Mouse (Mus musculus) embryonic facial prominence, embryonic 13.5 days (tissue): ENCODE measurements around the gene Iars2. TPM values are rescaled to one million over a fixed set of nuclear protein-coding genes. Genes with fewer than 3 reads are reported as not detected.
A peak's percentile ranks its signal among the peaks of the same experiment; 100 is the strongest.

ENCODE experiments used
- ATAC-seq: fragments of 200-750 bp; cut with Nextera tagmentation; 2 replicates; pipeline ENCODE4 v1.8.0; 2017; ENCODE audit warnings: low read depth; ENCODE audit not compliant: insufficient number of reproducible peaks, insufficient read depth, low FRiP score, low TSS enrichment
- H3K27ac ChIP-seq: fragments of 300-500 bp; sonication (generic); 2 replicates; pipeline ENCODE4 v1.5.1; 2015; ENCODE audit warnings: moderate library complexity, mild to moderate bottlenecking, inconsistent platforms
- H3K27me3 ChIP-seq: fragments of 300-500 bp; sonication (generic); 2 replicates; pipeline ENCODE4 v1.6.1; 2015; ENCODE audit warnings: mild to moderate bottlenecking, inconsistent platforms
- H3K36me3 ChIP-seq: fragments of 300-500 bp; sonication (generic); 2 replicates; pipeline ENCODE4 v1.6.1; 2015; ENCODE audit warnings: mild to moderate bottlenecking, inconsistent platforms
- H3K4me1 ChIP-seq: fragments of 300-500 bp; sonication (generic); 2 replicates; pipeline ENCODE4 v1.6.1; 2015; ENCODE audit warnings: inconsistent platforms
- H3K4me2 ChIP-seq: fragments of 300-500 bp; sonication (generic); 2 replicates; pipeline ENCODE4 v1.6.1; 2015; ENCODE audit warnings: moderate library complexity, mild to moderate bottlenecking, inconsistent platforms
- H3K4me3 ChIP-seq: fragments of 300-500 bp; sonication (generic); 2 replicates; pipeline ENCODE4 v1.5.1; 2015; ENCODE audit warnings: mild to moderate bottlenecking, inconsistent platforms
- H3K9ac ChIP-seq: fragments of 300-500 bp; sonication (generic); 2 replicates; pipeline ENCODE4 v1.6.1; 2015; ENCODE audit warnings: mild to moderate bottlenecking, inconsistent platforms
- H3K9me3 ChIP-seq: fragments of 300-500 bp; sonication (generic); 2 replicates; pipeline ENCODE4 v1.6.1; 2016; ENCODE audit warnings: inconsistent platforms
- whole genome bisulfite sequencing: fragments of 180-500 bp; shearing (Covaris S2); methylation state at CpG from one replicate; pipeline ENCODE4 v1.1.7; 2015; ENCODE audit warnings: mixed read lengths; 5-methylcytosine and 5-hydroxymethylcytosine counted together
- polyA plus RNA-seq: library from polyadenylated mRNA; unstranded; fragments of >200 nt; fragmentation: Nextera tagmentation; extraction: Ambion mirVana; gene quantifications from 2 replicates; pipeline ENCODE4 v1.2.1, GENCODE M21; 2015

Iars2 gene
- polyA plus RNA-seq, 1 experiment from 2014 or later = 23.3 TPM

DNA sequence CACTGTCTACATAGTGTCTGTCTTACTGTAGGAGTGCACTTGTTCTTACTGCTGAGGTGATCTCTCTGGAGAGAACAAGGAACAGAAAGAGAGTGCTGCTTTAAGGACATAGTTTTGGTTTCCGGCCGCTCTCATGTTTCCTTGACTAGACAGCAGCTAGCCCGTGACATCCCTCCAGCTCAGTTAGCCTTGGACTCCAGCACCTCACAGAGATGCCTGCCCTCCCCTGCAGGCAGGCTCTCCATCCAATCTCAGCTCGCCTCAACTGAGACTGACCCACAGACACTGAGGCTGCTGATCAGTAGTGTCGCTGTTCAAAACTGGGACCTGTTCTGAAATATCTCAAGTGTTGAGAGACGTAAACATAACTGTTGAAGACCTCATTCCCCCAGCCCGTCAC lies 53.2 kb downstream of the Iars2 start:
- Histone ChIP-seq H3K4me3 (no peak overlapping the region), H3K9me3 (peaks cover 3% of the 10 kb centered on the region; the same call in 1 of the 2 replicates), H3K36me3 (peaks cover 86% of the 10 kb centered on the region), H3K4me1 (no peaks in the 10 kb centered on the region), H3K27me3 (no peaks in the 10 kb centered on the region), H3K9ac (no peak overlapping the region), H3K27ac (peak overlapping the region; percentile 62; the same call in 1 of the 2 replicates), H3K4me2 (no peak overlapping the region)
- ATAC-seq = no peak
- 91% methylated on average over 7 of the region's 7 CpGs for WGBS

DNA sequence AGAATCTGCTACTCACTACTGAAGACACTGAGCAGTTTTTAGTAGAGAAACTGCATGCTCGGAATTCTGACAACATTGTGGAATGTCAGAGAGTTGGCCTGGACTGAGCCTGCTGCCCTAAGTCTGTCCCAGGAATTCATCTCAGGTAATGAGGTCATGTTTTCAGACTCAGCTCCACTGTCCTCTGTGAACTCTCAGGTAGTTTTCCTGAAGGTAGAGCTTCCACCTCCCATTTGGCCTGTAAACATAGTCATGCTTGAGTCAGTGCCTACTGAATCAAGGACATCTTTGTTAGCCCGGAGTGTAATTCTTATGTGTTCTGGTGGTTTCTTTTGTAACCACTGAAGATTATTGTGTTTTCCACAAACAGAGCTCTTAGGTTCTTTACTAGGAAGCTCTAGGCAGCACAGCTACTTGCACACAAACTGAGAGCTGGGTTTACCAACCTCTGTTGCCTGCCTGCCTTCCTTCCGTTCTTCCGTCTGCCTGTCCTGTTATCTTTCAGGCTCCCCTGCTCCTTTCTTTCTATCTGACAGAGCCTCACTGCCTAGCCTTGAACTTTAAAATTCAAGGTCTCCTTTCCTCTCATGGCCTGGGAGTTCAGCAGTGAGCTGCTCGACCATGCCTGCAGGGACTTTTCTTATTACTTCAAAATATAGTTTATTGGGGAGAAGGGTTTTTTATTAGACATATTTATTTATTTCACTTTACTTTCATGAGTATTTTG lies 54.2 kb downstream of the Iars2 start:
- 83% methylated on average over 5 of the region's 5 CpGs for WGBS
- no peak overlapping the region for H3K4me2 ChIP-seq
- no peaks in the 10 kb centered on the region for H3K4me1 ChIP-seq
- peak overlapping the region; percentile 51; the same call in 1 of the 2 replicates for H3K27ac ChIP-seq
- H3K27me3 ChIP-seq = no peaks in the 10 kb centered on the region
- peaks cover 3% of the 10 kb centered on the region; the same call in 1 of the 2 replicates for H3K9me3 ChIP-seq
- no peak overlapping the region for H3K4me3 ChIP-seq
- H3K9ac ChIP-seq = no peak overlapping the region
- ATAC-seq = no peak
- H3K36me3 ChIP-seq = peaks cover 83% of the 10 kb centered on the region

DNA sequence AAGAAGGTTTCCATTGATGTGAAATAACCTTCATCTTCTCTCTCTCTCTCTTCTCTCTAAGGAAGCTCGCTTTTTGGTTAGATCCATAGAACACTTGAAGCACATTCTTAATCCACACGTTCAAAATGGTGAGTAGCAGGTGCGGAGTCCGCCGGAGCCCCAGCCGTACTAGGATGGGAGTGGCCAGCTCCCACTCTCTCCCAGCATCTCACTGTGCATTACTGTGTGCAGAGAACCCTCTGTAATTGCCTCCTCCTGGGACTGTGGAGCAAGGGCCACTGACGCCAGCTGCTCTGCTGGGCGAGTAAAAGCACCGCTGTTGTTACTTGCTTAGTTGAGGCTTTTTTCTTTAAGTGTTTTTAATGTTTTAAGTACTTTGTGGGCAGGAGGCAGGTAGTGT lies 57.8 kb downstream of the Iars2 start:
- peaks cover 74% of the 10 kb centered on the region for H3K36me3 ChIP-seq
- 88% methylated on average over 9 of the region's 9 CpGs for WGBS
- no peak for ATAC-seq

DNA sequence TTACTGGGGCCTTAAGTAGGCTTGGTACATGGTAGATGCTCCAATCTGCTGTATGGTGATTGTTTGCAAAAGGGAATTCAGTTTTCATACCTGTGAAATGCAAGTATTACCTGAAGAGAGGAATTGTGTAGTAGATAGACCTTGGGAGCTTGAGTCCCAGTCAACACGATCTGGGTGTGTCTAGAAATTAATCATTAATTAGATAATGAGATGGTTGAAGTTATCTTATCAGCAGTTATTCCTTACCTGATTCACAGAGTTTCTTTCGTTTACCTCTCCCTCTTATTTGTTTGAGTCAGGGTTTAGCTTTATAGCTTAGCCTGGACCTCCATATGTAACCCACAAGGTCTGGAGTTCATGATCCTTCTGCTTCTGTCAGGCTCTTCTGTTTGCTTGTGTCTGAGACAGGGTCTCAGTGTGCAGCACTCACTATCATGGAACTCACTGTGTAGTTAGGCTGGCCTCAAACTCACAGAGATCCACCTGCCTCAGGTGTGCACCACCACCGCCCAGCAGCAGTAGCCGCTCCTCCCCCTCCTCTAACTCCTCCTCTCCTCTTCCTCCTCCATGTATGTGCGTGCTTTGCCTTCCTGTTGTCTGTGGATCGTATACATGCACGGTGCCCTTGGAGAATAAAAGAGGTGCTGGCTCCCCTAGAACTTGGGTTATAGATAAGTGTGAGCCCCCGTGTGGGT lies 58.6 kb downstream of the Iars2 start:
- Histone ChIP-seq H3K9ac (no peak overlapping the region), H3K4me3 (no peak overlapping the region), H3K4me1 (no peaks in the 10 kb centered on the region), H3K36me3 (peaks cover 73% of the 10 kb centered on the region), H3K27ac (no peak overlapping the region), H3K9me3 (peaks cover 3% of the 10 kb centered on the region; the same call in 1 of the 2 replicates), H3K27me3 (no peaks in the 10 kb centered on the region), H3K4me2 (no peak overlapping the region)
- ATAC-seq = no peak
- 91% methylated on average over 8 of the region's 8 CpGs for WGBS

More for the DNA sequence above, 57.8 kb downstream of the Iars2 start:
- Histone ChIP-seq H3K9me3 (peaks cover 3% of the 10 kb centered on the region; the same call in 1 of the 2 replicates), H3K4me2 (no peak overlapping the region), H3K27ac (no peak overlapping the region), H3K4me1 (no peaks in the 10 kb centered on the region), H3K27me3 (no peaks in the 10 kb centered on the region), H3K9ac (no peak overlapping the region), H3K4me3 (no peak overlapping the region)

DNA sequence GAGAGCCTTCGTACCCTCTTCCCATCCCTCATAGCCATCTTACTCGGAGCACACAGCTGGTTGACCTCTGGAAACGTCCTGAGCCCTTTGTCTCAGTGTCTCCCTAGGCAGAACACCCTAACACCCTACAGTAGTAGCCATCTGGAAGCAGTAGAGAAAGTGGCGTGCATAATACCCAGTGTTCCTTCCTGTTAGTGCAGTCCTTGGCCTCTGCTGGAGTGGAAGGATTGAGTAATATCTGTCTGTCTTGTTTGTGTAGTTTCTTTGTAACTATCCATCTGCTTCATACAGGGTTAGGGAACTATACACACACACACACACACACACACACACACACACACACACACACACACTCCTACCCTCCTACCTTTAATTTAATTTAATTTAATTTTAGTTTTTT lies 60.5 kb downstream of the Iars2 start:
- no peak overlapping the region for H3K4me3 ChIP-seq
- WGBS = 75% methylated on average over 4 of the region's 4 CpGs
- H3K27me3 ChIP-seq = no peaks in the 10 kb centered on the region
- H3K4me1 ChIP-seq = no peaks in the 10 kb centered on the region
- ATAC-seq = no peak
- no peak overlapping the region for H3K27ac ChIP-seq
- H3K36me3 ChIP-seq = peaks cover 76% of the 10 kb centered on the region
- H3K4me2 ChIP-seq = no peak overlapping the region
- peaks cover 3% of the 10 kb centered on the region; the same call in 1 of the 2 replicates for H3K9me3 ChIP-seq
- H3K9ac ChIP-seq = no peak overlapping the region

DNA sequence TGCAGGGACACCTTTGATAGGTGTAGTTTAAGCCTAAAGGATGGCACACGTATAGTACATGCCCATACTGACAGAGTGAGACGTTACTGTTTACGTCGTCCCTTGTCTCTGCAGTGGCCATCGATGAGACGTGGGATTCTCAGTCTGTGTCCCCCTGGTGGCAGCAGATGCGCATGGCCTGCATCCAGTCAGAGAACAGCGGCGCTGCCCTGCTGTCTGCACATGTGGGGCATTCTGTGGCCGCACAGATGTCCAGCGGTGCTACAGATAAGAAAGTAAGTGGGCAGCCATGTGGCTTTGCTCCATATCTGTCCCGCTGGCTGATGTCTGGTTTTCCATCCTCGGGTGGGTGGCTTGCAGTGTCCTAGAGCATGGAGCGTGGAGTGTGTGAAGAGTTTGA lies 66.6 kb downstream of the Iars2 start:
- H3K9me3 ChIP-seq = no peaks in the 10 kb centered on the region
- H3K4me3 ChIP-seq = no peak overlapping the region
- H3K36me3 ChIP-seq = peaks cover 77% of the 10 kb centered on the region
- no peak for ATAC-seq
- H3K4me1 ChIP-seq = no peaks in the 10 kb centered on the region
- H3K9ac ChIP-seq = no peak overlapping the region
- WGBS = 62% methylated on average over 14 of the region's 14 CpGs
- H3K27me3 ChIP-seq = no peaks in the 10 kb centered on the region
- no peak overlapping the region for H3K4me2 ChIP-seq
- H3K27ac ChIP-seq = no peak overlapping the region

DNA sequence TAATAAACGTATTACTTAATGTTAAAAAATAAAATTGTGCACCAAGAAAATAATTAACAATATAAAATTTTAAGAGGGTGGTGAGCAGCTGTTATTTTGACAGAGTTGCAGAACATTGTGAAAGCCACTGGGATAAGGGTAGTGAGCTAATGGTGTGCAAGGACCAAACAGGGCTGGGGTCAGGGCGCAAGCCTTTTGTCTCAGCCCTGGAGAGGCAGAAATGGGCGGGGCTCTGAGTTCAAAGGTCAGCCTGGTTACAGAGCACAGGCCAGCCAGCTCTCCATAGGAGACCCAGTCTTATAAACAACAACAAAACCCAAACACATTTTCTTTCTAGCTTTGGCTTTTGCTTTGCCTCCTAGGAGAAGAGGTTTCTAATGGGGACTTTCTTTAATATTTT lies 72.4 kb downstream of the Iars2 start:
- H3K9ac ChIP-seq = no peak overlapping the region
- H3K27ac ChIP-seq = no peak overlapping the region
- ATAC-seq = no peak
- H3K4me3 ChIP-seq = no peak overlapping the region
- WGBS = 50% methylated on average over 3 of the region's 3 CpGs
- H3K4me1 ChIP-seq = no peaks in the 10 kb centered on the region
- H3K9me3 ChIP-seq = no peaks in the 10 kb centered on the region
- H3K4me2 ChIP-seq = no peak overlapping the region
- no peaks in the 10 kb centered on the region for H3K27me3 ChIP-seq
- H3K36me3 ChIP-seq = peaks cover 66% of the 10 kb centered on the region

DNA sequence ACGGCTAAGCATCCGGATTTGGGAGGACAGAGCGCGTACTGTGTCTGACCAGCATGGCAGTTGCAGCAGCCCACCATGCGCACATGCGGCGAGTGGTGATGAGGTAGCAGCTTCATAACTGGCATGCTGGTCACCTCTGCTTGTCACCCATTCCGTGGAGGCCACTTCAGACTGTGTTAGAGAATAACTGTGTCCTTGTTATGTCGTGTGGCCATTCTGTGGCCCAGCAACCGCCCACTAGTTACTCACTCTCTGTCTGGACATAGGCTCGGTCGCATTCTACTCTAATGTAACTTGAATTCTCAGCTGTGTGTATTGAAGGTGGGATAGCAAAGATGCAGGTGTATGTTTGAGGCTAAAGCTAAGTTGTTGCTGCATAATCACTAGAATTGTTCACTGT lies 73.9 kb downstream of the Iars2 start:
- Histone ChIP-seq H3K4me1 (no peaks in the 10 kb centered on the region), H3K36me3 (peaks cover 66% of the 10 kb centered on the region), H3K27ac (no peak overlapping the region), H3K9me3 (no peaks in the 10 kb centered on the region), H3K9ac (no peak overlapping the region), H3K27me3 (no peaks in the 10 kb centered on the region), H3K4me2 (no peak overlapping the region), H3K4me3 (no peak overlapping the region)
- WGBS = 96% methylated on average over 12 of the region's 12 CpGs
- no peak for ATAC-seq

DNA sequence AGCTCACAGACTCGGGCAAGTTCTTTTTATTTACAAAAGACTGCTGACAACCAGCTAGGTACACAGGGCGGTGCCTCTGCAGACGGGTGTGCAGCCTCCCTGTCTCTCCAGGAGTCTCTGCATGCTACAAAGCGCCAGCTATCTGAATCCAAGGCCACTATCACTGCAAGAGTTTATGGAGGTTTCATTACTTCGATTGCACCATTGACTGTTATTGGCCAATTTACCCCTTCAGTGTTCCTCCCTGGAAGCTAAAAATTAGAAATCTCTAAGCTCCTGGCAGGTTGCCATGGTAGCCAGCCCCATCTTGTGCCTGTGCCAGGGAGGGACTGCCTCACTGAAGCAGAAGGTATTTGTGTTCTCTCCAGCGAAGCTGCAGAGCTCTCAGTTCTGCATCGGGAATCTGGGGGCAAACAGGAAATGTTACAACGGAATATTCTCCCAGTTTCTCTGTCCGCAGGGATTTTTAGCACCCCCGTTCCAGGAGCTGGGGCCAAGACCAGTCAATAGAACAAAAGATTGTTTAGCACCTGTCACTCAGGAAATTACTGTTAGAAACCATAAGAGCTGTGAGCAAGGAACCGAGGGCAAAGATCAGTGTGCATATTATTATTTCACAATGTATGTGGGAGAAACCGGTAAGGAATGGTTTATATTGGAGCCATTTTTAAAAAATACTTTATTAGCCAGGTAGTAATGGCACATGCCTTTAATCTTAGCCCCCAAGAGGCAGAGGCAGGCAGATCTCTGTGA lies 75.9 kb downstream of the Iars2 start:
- H3K4me3 ChIP-seq = no peak overlapping the region
- H3K4me2 ChIP-seq = no peak overlapping the region
- ATAC-seq = no peak
- H3K9ac ChIP-seq = no peak overlapping the region
- H3K4me1 ChIP-seq = no peaks in the 10 kb centered on the region
- H3K27ac ChIP-seq = no peak overlapping the region
- H3K9me3 ChIP-seq = no peaks in the 10 kb centered on the region
- H3K27me3 ChIP-seq = no peaks in the 10 kb centered on the region
- 85% methylated on average over 12 of the region's 12 CpGs for WGBS
- peaks cover 69% of the 10 kb centered on the region for H3K36me3 ChIP-seq

DNA sequence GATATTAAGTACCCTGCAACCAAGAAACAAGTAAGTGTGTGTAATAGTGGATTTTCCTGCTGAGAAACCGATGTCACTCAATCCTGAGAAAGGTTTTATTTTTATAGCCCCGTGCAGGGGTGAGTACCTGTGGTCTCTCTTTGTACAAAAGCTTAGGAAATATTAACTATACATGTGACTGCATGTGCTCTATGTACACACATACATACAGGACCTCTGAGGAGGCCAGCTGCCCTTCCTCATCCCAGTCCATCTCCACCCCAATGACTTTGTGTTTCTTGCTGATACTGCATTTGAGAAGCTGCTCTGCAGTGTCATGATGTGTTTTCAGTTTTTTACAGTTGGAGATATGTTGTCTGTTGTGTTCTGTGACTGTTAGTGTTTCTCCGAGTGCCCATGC lies 76.8 kb downstream of the Iars2 start:
- peaks cover 75% of the 10 kb centered on the region for H3K36me3 ChIP-seq
- H3K9me3 ChIP-seq = no peaks in the 10 kb centered on the region
- no peaks in the 10 kb centered on the region for H3K27me3 ChIP-seq
- 87% methylated on average over 3 of the region's 3 CpGs for WGBS
- no peak overlapping the region for H3K4me2 ChIP-seq
- no peak overlapping the region for H3K4me3 ChIP-seq
- ATAC-seq = no peak
- no peak overlapping the region for H3K27ac ChIP-seq
- H3K4me1 ChIP-seq = no peaks in the 10 kb centered on the region
- H3K9ac ChIP-seq = no peak overlapping the region

DNA sequence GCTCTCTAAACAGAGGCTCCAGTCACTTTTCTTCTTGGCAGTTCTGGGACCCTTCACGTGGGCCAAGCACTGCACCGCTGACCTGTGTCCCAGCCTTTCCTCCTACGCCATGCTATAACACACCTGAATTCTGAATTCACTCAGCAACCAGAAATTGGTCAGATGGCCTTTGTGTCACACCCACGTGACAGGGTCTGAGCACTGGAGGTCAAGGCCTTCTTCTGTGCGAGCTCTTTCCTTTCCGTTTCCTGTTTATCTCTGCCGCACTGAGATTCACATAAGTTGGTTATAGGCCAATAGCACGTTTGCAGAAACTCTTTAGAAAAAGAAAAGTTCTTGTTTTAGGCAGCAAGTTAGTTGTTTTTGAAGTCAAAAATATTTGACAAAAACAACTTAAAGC lies 80.5 kb downstream of the Iars2 start:
- H3K36me3 ChIP-seq = peaks cover 82% of the 10 kb centered on the region
- H3K4me2 ChIP-seq = no peak overlapping the region
- 0 out of 2 replicates have a peak, but pooled peaks cover 3% of the 10 kb centered on the region for H3K4me1 ChIP-seq
- no peaks in the 10 kb centered on the region for H3K9me3 ChIP-seq
- ATAC-seq = no peak
- WGBS = 89% methylated on average over 8 of the region's 8 CpGs
- H3K9ac ChIP-seq = no peak overlapping the region
- H3K4me3 ChIP-seq = no peak overlapping the region
- H3K27ac ChIP-seq = no peak overlapping the region
- no peaks in the 10 kb centered on the region for H3K27me3 ChIP-seq
